Mouse (Mus musculus): Measurements from ENCODE around the gene Epb41l4b.
A peak's percentile ranks its signal among the peaks of the same experiment; 100 is the strongest.

The Epb41l4b gene

DNA sequence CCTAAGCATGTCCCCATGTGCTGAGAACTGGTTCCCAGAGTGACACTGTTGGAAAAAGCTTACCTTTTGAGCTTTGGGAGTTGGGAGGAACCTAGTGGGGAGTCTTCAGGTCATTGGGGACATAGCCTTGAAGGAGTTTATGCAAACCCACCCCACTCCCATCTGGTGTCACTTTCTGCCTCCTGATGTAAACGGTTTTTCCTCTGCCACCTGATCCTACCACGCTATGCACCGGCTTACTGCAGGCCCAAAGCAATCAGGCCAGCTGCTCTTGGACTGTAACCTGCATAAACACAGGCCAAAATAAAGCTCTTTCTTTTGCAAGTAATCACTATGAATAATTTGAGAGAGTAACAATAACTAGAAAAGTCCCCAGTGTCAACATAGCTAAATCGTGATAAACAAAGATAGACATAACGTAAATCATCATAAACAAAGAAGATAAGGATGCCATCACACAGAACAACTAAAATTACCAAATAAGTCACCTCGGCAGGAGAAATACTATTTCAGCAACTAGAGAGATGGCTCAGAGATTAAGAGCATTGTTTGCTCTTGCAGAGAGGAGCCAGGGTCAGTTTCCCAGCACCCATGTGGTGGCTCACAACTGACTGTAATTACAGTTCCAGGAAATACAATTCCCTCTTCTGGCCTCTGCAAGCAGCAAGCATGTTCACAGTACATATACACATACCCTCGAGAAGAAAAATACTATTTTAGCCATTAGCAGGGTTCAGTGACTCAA, 29.6 kb downstream of the Epb41l4b start:
- no peak for DNase-seq

DNA sequence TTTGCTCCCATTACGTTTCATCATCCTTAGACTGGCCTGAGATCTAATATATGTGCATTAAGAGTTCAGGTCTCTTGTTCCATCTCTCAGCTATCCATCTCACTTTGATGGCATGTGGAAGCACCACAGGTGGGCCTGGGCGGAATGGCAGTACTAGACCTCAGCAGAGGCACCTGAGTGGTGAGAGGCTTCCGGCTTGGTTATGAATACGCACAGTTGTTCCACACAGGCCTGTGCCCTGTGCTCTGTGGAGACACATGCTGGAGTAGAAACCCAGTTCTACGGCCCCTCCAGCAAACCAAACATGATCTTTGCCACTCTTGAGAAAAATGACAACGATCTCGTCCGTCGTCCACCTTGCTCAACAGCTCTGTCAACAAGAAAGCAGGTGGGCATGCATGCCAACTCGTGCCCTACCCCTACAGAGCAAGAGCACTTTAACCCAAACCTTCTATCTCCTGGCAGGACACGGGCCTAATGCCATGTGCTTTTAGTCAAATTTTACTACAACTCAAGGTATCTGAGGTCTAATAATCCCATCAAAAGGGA, 31.2 kb downstream of the Epb41l4b start:
- DNase-seq, result no peak

DNA sequence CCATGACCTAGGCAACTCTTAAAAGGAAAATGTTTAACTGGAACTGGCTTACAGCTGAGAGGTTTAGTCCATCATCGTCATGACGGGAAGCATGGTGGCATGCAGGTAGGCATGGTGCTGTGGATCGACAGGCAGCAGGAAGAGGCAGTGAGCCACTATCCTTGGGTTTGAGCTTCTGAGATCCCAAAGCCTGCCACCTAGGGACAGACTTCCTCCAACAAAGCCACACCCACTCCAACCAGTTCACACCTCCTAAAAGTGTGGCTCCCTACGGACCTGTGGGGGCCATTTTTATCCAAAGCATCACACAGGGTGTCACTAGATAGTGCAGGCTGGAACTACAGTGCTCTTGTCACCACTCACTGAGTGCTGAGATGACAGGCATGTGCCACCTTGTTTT, 31.8 kb downstream of the Epb41l4b start:
- DNase-seq, result no peak

DNA sequence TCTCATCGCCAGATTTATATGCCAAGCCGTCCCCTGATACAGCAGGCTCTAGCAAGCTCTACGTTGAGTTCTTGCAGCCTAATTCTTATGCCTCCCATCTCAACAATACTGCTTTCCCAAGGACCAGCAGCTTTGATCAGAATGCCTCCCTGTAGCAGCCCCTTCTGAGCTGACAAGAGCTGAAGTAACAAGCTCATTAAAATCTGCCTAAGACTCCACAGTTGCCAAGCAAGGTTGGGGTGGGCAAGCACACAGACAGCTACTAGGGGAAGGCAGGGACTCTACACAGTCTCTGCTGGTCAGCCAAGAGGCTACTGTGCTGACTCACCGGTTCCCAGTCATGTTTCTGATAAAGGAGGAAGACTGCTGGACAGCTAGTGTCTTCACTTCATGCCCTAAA, 33.7 kb downstream of the Epb41l4b start:
- DNase-seq, result no peak

DNA sequence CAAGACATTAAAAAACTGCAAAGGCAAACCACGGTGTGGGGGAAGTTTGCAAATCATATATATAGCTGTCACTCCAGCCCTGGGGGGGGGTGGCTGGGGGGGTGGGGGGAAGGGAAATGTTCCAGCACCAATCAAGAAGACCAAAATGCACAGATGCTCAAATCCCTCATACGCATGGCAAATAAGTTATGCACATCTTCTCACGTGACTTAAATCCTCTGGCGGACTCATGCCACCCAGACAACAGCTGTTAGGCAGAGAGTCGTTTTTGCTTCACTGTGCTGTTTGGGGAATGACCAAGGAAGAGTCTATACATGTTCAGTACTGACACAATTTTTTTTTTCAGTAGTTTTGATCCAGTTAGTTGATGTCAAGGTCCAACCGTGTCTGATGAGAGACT, 37.9 kb downstream of the Epb41l4b start:
- DNase-seq, result no peak

DNA sequence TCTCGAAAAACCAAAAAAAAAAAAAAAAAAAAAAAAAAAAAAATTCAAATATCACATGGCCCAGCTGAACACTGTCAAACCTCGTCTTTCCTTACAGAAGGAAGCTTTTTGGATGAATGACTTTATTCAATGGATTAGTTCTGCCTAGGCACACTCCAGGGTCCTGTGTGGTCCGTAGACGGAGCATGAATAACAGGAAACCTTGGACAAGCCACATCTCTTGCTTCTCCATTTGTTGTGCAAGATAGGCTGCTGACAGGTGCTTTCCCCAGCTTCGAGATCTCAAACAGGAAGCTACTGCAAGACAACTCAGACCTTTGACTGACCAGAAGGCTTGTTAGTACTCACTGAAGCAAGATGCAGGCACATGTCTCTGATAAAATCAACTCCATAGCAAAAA, 39.4 kb downstream of the Epb41l4b start:
- DNase-seq, result no peak

DNA sequence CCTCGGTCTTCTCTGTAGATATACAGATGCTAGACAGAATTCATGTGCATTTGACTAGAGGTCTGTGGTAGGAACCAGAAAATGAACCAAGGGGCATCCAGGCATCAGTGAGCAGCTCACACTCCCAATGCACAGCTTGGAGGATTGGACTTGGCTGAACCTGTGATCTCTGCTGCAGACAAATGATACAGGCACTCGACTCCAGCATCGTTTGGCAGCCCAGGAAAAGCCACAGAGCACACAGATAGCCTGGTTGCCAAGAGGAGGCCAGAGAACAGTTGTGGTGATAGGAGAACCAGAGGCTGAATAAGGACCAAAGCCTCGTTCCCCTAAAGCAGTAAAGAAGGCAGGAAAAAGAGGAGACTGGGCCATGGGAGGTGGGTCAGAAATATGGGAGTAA, 42.1 kb downstream of the Epb41l4b start:
- DNase-seq, result no peak

DNA sequence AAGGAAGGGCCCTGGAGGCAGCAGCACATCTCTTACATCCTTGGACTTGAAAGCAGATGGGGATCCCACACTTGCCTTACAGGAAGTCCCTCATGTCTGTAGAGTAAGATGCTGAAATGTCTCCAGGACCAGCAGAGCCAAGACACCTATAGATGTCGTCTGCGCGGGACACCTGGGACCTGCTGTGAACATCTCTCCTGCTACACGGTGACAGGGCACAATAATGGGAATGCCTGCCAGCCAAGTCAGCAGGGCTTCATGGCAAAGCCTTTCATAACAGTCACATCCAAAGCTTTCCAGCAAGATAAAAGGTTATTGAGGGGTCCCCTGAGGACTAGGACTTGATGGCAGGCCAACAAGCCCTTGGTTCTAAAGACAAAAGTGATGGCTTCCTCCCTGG, 45.8 kb downstream of the Epb41l4b start:
- DNase-seq, result no peak

DNA sequence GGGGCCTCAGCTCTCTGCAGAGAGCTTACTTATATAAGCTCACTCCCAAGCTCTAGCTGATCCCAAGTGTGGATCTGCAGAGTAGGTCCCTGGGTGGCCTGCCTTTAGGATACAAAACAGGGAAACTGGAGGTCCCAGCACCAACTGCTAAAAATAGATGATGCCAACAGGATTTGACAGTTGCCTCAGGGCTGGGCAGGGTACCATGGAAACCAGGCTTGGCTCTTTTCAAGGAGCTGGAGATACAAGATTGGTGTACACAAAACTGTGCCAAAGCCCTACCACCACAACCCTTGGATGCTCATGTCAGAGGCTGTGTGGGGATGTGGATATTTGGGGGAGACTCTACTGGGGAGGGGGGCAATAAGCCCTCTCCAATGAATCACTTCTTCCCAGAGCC, 47.7 kb downstream of the Epb41l4b start:
- no peak for DNase-seq

DNA sequence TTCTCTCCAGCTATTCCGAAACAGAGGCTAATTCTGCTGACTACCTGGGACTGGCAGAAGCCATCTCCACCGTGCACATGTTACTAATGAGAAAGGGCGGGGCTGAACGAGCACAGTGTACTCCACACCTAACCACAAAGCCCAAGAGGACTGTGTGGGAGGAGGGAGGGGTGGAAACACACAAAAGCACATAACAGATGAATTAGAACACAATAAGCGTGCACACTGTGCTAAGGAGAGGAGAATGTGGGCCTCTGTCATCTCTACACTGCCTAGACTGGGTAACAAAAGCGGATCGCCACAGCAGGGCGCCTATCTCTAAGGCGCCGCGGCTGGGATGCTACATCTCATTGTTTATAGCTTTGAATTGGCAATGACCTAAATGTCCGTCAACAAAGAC, 51.9 kb downstream of the Epb41l4b start:
- no peak for DNase-seq

DNA sequence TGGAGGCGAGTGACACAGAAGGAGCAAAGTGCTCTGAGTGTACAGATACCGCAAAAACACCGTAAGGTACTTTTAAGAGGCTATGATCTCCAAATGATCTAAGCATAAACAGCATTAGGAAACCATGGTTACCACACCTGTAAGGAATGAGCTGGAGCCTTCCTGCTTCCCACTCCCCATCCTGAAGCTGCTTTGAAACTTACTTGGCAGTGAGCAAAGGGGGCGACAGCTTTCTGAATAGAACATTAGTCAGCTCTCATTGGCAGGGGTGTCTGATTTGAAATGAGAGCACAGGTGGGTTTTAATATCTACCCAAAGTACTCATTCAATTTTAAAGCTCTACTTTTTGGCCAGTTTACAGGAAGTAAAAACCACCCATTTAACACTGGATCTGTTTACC, 54.9 kb downstream of the Epb41l4b start:
- no peak for DNase-seq

DNA sequence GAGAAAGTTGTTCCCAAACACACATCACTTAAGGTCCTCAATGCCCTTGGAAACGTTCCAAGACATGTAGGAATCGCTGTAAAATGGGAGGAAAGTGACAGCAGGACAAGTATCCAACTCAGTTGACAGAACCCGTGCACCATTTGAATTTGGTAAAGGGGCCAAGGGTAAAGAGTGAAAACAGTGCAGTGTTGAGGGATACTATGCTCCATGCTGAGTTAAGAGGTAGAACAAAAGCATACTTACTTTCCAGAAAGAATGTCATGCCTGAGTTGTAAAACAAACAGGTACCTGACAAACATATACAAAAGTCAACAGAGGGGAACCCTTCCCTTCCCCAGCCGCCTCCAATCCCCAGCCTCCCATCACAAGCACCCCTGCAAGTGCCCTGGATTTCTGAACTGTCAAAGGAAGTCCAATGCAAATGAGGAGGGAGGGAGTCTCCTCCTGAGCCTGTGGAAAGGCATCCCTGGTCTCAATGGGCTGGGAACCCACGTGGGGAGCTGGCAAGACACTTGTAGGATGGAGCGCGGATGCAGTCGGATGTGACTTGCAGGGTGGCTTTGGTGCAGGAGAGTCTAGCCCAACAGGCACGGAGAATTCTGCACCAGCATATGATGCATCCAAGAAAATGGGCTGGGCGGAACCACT, 57.4 kb downstream of the Epb41l4b start:
- DNase-seq, result no peak

DNA sequence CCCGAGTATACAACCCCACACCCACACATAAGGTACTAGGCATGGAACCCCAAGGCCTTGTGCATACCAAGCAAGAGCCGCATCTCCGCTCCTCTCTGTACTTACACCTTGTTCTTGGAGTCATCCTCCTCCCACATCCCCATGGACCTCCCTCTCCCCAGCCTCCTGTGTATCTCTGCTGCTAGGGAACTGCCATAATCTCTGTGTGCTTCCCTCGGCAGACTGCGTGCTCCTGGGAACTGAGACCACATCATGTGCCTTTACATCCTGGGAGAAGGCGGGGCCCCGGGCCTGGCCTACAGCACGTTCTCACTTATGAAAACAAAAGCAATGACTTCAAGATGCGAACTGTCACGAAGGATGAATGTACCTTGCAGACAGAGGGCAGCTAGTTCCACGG, 59.6 kb downstream of the Epb41l4b start:
- DNase-seq, result no peak

DNA sequence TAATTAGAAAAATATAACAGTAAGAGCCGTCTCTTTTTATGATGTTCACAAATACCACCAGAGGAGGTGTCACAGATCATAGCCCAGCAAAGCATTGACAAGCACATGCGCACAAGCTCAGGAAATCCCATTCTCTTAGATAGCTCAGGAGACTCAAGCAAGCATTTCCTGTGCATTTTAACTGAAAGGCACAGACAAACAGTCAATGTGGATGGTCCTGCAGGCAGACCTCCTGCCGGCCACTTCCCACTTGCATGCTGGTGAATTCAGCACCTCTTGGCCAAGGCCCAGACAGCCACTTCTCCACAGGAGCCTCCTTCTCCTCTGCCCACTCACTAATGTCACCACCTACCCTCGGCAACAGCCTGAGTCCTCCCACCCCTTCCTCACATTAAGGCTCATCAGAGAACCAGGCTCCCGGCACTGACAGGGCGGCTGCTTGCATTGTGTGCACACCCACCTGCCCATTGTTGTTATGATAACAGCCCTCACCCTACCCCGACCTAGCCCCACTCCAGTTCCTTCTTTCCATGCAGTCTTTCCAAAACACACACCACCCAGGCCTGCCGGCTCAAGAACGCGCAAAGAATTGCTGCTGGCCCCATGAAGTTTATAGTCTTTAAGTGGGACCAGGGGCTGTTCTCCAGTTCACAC, 60.3 kb downstream of the Epb41l4b start:
- no peak for DNase-seq

DNA sequence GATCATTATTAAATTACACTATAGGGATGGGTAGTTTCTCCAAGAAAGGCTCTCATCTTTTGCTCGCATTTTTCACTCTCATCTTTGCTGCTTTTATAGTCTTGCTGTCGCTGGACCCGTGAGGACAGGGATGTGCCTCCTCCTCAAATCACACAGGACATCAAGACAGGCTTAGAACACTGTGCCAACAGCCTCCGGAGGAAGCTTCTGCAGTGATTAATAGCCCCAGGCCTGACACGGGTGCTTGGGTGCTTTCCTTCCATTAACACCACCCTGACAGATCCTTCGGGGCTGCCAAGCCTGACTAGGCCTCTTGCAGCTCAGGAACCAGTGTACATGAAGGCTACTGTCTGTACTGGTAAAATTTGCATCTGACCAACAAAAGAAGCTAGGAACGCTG, 61.8 kb downstream of the Epb41l4b start:
- DNase-seq, result no peak

DNA sequence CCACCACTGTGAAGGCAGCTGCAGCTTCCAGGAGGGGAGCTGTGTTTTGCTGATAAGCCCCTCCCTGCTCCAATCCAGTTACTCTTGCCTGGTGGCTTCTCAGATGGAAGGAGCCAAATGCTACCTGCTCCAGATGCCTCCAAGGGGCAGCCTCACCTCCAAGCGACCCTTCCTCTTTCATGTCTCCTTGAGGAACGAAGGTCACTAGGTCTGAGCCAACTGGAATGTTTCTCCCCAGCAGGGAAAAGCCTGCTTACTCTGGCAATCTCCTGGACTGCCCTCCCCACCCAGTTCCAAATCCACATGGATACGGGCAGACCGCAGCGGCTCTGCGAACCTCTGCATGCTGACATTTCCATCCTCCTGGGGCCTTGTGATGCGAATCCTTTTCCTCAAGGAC, 69.4 kb downstream of the Epb41l4b start:
- DNase-seq, result no peak

DNA sequence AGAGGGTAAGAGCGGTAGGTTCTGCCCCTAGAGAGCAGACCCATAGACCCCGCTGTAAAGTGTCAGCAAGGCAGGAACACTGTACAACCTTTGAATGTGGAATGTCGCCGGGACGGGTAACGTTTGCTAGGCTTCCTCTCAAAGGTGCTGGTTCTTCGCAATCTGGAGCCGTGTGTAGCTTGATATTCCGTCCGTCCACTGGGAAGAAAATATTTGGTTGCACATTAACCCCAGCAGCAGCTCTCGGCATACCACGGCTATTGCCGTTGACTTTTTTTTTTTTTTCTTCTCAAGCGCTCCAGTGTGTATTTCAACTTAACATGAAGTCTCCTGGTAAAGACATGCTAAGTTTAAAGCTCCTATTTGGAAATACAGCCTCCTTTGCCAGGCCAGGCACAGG, 70.1 kb downstream of the Epb41l4b start:
- DNase-seq, result no peak

DNA sequence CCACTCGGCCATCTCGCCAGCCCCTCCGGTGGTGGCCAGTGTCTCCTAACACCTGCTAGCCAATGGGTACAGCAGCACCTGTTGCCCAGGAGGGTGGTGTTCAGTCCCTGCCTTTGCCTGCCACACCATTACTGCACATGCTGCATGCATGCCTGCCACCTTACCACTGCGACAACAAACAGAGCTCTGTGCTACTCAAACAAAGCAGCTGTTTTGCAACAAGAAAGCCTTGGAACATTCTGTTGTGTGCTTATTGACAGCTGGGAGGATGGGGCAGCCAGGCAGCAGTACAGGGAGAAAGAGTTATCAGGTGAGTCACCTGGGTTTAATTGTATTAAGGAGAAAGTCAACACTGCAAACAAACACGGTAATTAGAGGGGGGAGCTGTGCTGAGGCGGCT, 72.6 kb downstream of the Epb41l4b start:
- DNase-seq, result no peak

DNA sequence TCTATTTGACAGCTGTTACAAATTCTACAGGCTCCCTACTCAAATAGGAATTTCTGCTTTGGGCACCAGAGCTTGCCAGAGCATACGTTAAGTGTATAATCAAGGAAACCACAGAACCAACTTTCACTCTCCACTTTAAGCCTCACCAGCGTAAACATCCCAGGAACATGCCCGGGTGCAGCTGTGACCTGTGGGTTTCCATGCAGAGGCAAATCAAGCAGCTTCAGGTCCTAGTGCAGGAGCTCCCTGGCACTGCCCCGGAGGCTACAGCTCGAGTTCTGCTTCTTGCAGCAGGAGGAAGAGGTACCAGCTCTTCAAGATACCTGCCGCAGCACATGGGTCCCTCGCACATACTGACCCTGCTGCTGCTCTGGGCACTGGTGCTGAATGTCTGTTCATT, 74.8 kb downstream of the Epb41l4b start:
- DNase-seq, result no peak

DNA sequence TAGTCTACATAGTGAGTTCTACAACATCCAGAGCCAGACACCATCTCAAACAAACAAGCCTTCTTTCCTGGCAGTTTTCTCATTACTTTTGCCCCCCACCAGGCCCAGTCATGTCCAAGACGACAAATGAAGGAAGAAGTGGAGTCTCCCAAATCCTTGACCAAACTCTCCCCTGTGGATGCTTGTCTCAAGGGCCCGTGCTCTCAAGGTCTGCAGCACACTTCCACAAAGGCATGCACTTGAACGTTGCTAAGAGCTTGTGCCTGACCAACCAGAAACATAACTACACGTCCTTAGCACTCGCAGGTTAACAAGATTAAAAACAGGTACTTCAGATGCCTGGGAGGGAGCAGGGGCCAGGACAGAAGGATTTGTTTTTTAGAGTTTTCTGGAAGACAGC, 75.4 kb downstream of the Epb41l4b start:
- no peak for DNase-seq

DNA sequence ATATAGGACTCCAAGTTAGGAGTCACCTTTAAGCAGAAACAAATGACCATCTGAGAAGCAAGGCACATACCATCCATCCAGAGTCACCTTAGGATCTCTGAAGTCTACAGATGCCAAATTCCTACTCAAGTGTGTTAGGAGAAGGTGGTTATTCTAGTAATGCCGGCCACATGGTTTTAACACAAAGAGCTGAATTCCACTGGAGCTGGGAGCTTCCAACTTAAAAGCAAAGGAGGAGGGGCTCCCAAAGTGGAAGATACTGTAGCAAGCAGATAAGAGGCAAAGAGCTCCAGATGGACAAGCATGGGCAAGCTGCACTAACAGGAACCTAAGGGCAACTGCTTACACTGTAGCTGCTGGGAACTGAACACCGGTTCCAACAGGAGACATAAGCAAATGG, 76.3 kb downstream of the Epb41l4b start:
- DNase-seq, result no peak

DNA sequence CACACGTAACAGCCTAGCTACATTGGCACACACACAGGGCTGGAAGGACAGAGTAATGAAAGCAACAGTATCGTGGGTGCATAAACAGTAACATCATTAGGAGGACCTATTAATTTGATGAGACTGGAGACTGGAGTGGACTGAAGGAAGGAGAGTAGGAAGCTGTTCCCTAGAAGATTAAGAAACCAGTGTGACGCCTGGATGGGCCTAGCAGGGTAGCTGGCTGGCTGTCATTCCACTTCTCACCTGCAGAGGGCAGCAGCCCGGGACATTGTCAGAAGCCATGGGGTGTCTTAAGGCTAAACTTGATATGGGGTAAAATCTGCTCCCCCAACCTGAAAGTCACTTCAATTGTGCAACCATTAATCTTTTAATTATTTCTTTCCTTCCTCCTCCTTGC, 78.0 kb downstream of the Epb41l4b start:
- DNase-seq, result peak; percentile 80

DNA sequence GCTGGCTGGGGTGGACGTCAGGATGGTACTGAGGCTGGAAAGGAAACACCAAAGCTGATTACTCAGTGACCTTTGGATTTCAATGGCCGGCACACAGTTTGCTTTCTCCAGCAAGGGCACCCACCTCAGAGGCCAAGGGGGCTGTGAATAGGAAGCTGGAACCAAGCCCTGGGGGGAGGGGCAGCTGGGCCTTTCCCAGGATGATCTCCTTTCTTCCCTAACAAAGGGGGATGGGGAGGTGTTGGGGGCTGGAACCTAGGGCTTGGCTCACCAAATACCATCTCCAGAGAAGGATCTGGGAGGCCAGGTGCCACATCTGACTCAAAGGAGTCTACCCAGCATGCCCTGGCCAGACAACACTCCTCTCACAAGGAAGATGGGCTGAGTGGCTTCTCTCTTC, 78.4 kb downstream of the Epb41l4b start:
- no peak for DNase-seq

DNA sequence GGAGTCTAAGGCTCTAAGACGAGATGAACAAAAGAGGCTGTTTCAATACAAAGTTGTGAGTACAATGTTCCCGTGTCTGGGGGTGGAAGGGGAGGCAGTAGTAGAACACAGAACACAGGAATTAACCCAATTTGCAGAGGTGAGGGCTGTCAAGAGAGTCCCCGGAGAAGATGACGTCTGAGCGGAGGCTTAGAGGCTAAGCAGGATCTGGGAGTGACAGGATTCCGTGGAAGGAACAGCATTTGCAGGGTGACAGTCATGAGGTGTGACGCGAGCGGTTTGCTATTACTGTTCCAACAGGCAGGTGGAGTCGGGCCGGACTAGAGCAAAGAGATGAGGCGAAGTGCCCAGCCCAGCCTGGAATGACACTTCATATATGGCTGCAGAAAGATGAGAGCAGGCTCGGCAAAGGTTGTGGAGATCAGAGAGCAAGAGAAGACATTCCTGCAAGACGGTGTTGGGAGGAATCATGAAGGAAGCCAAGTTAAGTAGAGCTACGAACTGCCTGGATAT, 82.9 kb downstream of the Epb41l4b start:
- no peak for DNase-seq
